In genomic region chr9:40271075-40271474, GRCm38 (mm10) we compare ENCODE assay signal across 17 mouse cellular contexts. TPM values are rescaled to one million over a fixed set of nuclear protein-coding genes. Genes with fewer than 3 reads are reported as not detected.
DNase-seq lines count a peak whose midpoint lies in the region; ATAC-seq and TF ChIP-seq lines count a peak whose summit lies in the region.
"Had no signal": no experiment of that assay in that cellular context is flagged by ENCODE, and none has a peak within 500 bp of the region (broad histone marks: within the 10 kb centered on the region; RNA-seq: fewer than 3 reads in every experiment).

No protein-coding gene starts in this region.

- no peaks in the 10 kb centered on the region for H3K36me3 ChIP-seq in embryonic facial prominence, embryonic 14.5 days (ENCODE audit: control insufficient read depth, insufficient read depth, low read length)
- no peaks in the 10 kb centered on the region for H3K36me3 ChIP-seq in embryonic facial prominence, embryonic 10.5 days (replicated peaks)
- H3K36me3 ChIP-seq in lung, embryonic 15.5 days, result no peaks in the 10 kb centered on the region
- H3K36me3 ChIP-seq: heart, embryonic 10.5 days; limb, embryonic 10.5 days; liver, embryonic 15.5 days had no signal

- WGBS in embryonic facial prominence, embryonic 14.5 days, result 68% methylated on average over 3 of the region's 3 CpGs
- 78% methylated on average over 3 of the region's 3 CpGs for WGBS in embryonic facial prominence, embryonic 10.5 days
- 58% methylated on average over 3 of the region's 3 CpGs for WGBS in lung, embryonic 15.5 days
- WGBS in olfactory bulb, adult 2 months, result 17% methylated on average over 3 of the region's 3 CpGs

- no peak overlapping the region for H3K27ac ChIP-seq in embryonic facial prominence, embryonic 14.5 days (replicated peaks; ENCODE audit: low read depth, low read length)
- H3K27ac ChIP-seq in embryonic facial prominence, embryonic 10.5 days (replicated peaks), result no peak overlapping the region
- no peak overlapping the region for H3K27ac ChIP-seq in lung, embryonic 15.5 days
- peak overlapping the region; percentile 43; the same call in 1 of the 2 replicates for H3K27ac ChIP-seq in olfactory bulb, adult 2 months (ENCODE audit: insufficient read depth, low read depth, low read length)
- H3K27ac ChIP-seq: heart, embryonic 10.5 days; limb, embryonic 10.5 days; liver, embryonic 15.5 days; stomach, postnatal 0 days had no signal

- H3K4me2 ChIP-seq in embryonic facial prominence, embryonic 14.5 days (ENCODE audit: low read depth, low read length), result peak overlapping the region; percentile 59; the same call in 1 of the 2 replicates
- H3K4me2 ChIP-seq in lung, embryonic 15.5 days, result 0 out of 2 replicates have a peak overlapping the region, but pooled peaks have one; percentile 4
- H3K4me2 ChIP-seq: liver, embryonic 15.5 days had no signal

- H3K9ac ChIP-seq in embryonic facial prominence, embryonic 14.5 days (ENCODE audit: low read depth, low read length), result no peak overlapping the region
- no peak overlapping the region for H3K9ac ChIP-seq in lung, embryonic 15.5 days
- H3K9ac ChIP-seq: liver, embryonic 15.5 days had no signal

- peaks cover 11% of the 10 kb centered on the region for H3K27me3 ChIP-seq in embryonic facial prominence, embryonic 14.5 days (replicated peaks; ENCODE audit: control insufficient read depth, insufficient read depth, low read length)
- H3K27me3 ChIP-seq in embryonic facial prominence, embryonic 10.5 days (replicated peaks; ENCODE audit: low read depth, poor library complexity, severe bottlenecking), result peaks cover 35% of the 10 kb centered on the region
- peaks cover 15% of the 10 kb centered on the region for H3K27me3 ChIP-seq in lung, embryonic 15.5 days

- no peaks in the 10 kb centered on the region for H3K9me3 ChIP-seq in embryonic facial prominence, embryonic 14.5 days (ENCODE audit: control insufficient read depth, low read length)
- no peaks in the 10 kb centered on the region for H3K9me3 ChIP-seq in embryonic facial prominence, embryonic 10.5 days
- H3K9me3 ChIP-seq in lung, embryonic 15.5 days, result no peaks in the 10 kb centered on the region
- H3K9me3 ChIP-seq: heart, embryonic 10.5 days; limb, embryonic 10.5 days; liver, embryonic 15.5 days had no signal

- no peak for DNase-seq in embryonic facial prominence, embryonic 14.5 days (ENCODE audit: low spot score)
- DNase-seq in embryonic facial prominence, embryonic 10.5 days (ENCODE audit: low spot score), result no peak
- DNase-seq in lung, postnatal 10 days, result no peak
- DNase-seq in cerebellum, postnatal 14 days, result no peak
- DNase-seq: adrenal gland, postnatal 14 days; heart, postnatal 36 days; kidney, adult 9 months had no signal

- peaks cover 9% of the 10 kb centered on the region for H3K4me1 ChIP-seq in embryonic facial prominence, embryonic 14.5 days (ENCODE audit: control insufficient read depth, insufficient read depth, low read length)
- peaks cover 20% of the 10 kb centered on the region for H3K4me1 ChIP-seq in embryonic facial prominence, embryonic 10.5 days
- peaks cover 20% of the 10 kb centered on the region for H3K4me1 ChIP-seq in lung, embryonic 15.5 days
- peaks cover 19% of the 10 kb centered on the region for H3K4me1 ChIP-seq in olfactory bulb, adult 2 months (ENCODE audit: control insufficient read depth, insufficient read depth, low read length)

- H3K4me3 ChIP-seq in embryonic facial prominence, embryonic 14.5 days (ENCODE audit: low read depth, low read length), result no peak overlapping the region
- H3K4me3 ChIP-seq in embryonic facial prominence, embryonic 10.5 days, result no peak overlapping the region
- H3K4me3 ChIP-seq in lung, embryonic 15.5 days, result no peak overlapping the region
- H3K4me3 ChIP-seq in olfactory bulb, adult 2 months (ENCODE audit: insufficient read depth, low read depth, low read length), result peak overlapping the region; percentile 33
- H3K4me3 ChIP-seq: erythroblast, embryonic 14.5 days; heart, embryonic 10.5 days; limb, embryonic 10.5 days; liver, embryonic 15.5 days had no signal

- no peak for TF ChIP-seq POLR2A in olfactory bulb, adult 2 months (IDR thresholded peaks at IDR 0.05; ENCODE audit: insufficient read depth, low read depth, low read length)

- no peak for TF ChIP-seq CTCF in olfactory bulb, adult 2 months (IDR thresholded peaks at IDR 0.05; ENCODE audit: insufficient read depth, low read depth, low read length)

- ATAC-seq in embryonic facial prominence, embryonic 14.5 days (ENCODE audit: low read depth), result no peak
- no peak for ATAC-seq in lung, embryonic 15.5 days (ENCODE audit: borderline replicate concordance, extremely low read depth, low FRiP score, low TSS enrichment)
- ATAC-seq in megakaryocyte progenitor cell, adult 5-6 weeks (replicated peaks; ENCODE audit: poor library complexity), result peak; percentile 22; the same call in 1 of the 2 replicates
- ATAC-seq in megakaryocyte-erythroid progenitor cell, adult 5-6 weeks (replicated peaks; ENCODE audit: low FRiP score, low TSS enrichment, poor library complexity, severe bottlenecking), result no peak

RNA-seq across cellular contexts. Expression of gene Scn3b, which starts 2.1 kb away (rescaled TPM):
- 34.7 and 42.9 TPM in 2 replicates for polyA plus RNA-seq in embryonic facial prominence, embryonic 14.5 days (2014; fragmentation: Nextera tagmentation; extraction: Ambion mirVana)
- 2.2 and 2.7 TPM in 2 replicates for polyA plus RNA-seq in embryonic facial prominence, embryonic 10.5 days (2016; fragmentation: Nextera tagmentation; extraction: Ambion mirVana)
- 4.8 and 7.5 TPM in 2 replicates for polyA plus RNA-seq in lung, embryonic 15.5 days (2015; fragmentation: Nextera tagmentation; extraction: Ambion mirVana)
- total RNA-seq in megakaryocyte progenitor cell, adult 5-6 weeks (2015), result 0.17 TPM in 1 of 2 replicates, not detected in the other
- total RNA-seq in megakaryocyte progenitor cell, adult 5-6 weeks (2017), result 0.10 TPM in 1 of 2 replicates, not detected in the other
- polyA plus RNA-seq in olfactory bulb, adult 2 months (2012; ENCODE audit: insufficient read depth, insufficient read length, low replicate concordance, missing spikeins), result not detected in 2 replicates
- total RNA-seq in megakaryocyte-erythroid progenitor cell, adult 5-6 weeks (2014; fragmentation: Nextera tagmentation), result not detected in 2 replicates
- total RNA-seq in megakaryocyte-erythroid progenitor cell, adult 5-6 weeks (2017), result not detected in 2 replicates
- total RNA-seq: monocyte, adult 5-6 weeks had no signal
- polyA plus RNA-seq: erythroblast, embryonic 14.5 days had no signal
